Mouse (Mus musculus): ENCODE measurements around the gene Sipa1l3.

The Sipa1l3 gene

DNA sequence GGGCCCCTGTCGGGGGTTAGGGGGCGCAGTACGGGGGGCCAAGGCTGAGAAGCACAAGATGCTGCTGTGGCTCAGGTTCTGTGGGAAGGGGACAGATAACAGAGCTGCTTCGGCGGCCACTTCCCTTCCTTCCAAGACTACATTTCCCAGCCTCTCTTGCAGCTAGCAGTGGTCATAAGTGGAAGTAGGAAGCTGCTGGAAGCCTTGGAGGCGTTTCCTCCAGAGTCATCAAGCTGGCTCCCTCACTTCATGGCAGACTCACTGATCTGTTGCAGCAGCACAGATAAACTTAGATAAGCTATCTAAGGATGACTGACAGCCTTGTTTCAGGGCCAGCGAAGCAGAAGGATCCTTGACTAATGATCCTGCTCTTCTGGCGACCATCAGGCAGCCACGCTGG is 76.6 kb downstream of the Sipa1l3 start:
- DNase-seq: no peak

- no peak for DNase-seq
Measured at GRCm38 (mm10) chr7:29441151-29441550, 77.3 kb downstream of the Sipa1l3 start.

GRCm38 (mm10) chr7:29438655-29439282 is 79.7 kb downstream of the Sipa1l3 start:
- DNase-seq: no peak

GRCm38 (mm10) chr7:29438204-29438603 is 80.2 kb downstream of the Sipa1l3 start:
- no peak for DNase-seq

GRCm38 (mm10) chr7:29437072-29437471 is 81.4 kb downstream of the Sipa1l3 start:
- DNase-seq: no peak

DNA sequence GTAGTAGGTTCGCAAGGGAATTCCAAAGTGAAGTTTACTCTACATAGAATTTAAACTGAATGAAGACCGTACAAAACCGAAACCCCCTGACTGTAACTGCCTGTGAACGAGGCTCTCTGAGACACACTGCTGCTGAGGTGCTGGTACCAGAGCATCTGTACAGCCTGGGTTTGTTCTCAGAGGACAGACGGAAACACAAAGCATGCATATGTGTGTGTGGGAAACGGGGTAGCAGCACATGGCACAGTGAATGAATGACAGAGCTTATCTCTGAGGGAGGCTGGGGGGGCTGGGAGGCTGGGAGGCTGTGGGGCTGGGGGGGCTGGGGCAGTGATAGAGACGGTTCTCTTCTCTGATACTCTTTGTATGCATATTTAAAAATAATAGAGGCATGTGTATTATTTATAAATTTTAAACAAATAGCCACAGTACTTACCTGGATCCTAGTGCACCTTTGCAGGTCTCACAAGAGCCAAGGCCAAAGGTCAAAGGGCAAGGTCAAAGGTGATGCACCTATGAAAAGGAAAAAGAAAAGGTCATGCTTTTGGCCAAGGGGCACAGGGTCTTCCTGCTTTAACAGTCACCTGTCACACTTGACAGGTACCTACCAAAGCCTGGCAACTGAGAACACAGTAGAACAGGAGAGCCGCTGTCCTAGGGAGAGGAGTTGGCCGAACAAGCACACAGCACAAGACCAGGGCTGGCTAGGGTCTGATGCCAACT is 84.0 kb downstream of the Sipa1l3 start:
- no peak for DNase-seq

GRCm38 (mm10) chr7:29433725-29434124 is 84.7 kb downstream of the Sipa1l3 start:
- DNase-seq: no peak

- no peak for DNase-seq
Measured at GRCm38 (mm10) chr7:29432947-29433553, 85.4 kb downstream of the Sipa1l3 start.

GRCm38 (mm10) chr7:29432180-29432946 is 86.1 kb downstream of the Sipa1l3 start:
- DNase-seq: no peak

DNA sequence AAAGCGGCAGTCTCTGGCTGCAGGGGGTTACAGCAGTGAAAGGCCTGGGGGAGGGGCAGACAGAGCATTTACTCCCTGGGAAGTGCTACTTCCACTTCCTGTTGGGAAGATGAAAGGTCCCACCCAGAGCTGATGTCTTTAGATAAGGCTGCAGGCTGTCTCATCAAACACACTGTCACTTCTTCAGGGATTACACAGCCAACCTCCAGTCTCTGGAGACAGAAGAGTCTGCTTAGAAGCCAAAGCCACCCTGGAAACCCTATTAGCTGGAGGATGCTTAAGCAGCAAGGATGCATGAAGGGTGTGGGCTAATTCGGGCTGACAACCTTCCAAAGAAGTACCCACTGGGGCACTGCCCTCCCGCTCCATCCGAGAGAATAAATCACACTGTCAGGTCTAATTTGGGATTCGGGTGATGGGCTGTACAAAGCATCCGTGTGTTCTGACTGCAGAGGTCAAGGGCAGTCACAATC is 87.7 kb downstream of the Sipa1l3 start:
- no peak for DNase-seq

DNA sequence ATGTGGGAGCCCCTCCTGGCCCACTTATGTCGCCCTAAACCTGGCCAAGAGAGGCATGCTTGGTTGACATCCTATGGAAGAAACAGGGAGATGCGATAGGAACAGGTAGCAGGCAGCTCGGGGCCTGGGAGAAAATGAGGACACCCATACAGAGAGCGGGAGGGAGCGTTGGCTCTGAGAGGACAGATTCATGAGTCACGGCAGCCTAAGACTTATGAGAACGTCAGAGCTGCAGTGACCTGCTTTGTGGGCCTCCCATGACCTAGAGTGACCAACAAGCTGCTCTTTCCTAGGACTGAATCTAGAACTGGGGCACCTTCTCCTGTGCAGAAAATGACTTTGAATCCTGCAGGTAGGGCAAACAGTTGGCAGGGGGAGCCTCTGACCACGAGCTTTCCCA is 92.4 kb downstream of the Sipa1l3 start:
- DNase-seq: peak in 1 of 2 experiments; percentile 66

- peak in 1 of 2 experiments; percentile 24 for DNase-seq
Measured at GRCm38 (mm10) chr7:29425413-29425827, 93.0 kb downstream of the Sipa1l3 start.

DNA sequence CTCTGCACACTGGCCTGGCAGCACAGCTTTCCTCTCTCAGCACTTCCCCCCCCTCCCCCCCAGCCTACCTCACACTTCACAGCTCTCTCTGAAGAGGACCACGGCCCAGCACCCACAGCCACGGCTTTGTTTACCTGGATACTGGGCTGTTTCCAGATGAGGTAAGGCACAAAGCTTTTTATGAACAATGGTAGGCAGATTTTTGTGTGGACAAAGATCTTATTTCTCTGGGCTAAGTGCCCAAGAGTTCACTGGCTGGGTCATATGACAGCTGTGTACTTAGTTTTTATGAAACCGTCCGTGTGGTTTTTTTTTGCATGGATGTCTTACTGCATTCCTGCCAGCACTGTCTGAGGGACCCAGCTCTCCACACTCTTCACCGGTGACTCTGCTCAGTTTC is 93.8 kb downstream of the Sipa1l3 start:
- no peak for DNase-seq

DNA sequence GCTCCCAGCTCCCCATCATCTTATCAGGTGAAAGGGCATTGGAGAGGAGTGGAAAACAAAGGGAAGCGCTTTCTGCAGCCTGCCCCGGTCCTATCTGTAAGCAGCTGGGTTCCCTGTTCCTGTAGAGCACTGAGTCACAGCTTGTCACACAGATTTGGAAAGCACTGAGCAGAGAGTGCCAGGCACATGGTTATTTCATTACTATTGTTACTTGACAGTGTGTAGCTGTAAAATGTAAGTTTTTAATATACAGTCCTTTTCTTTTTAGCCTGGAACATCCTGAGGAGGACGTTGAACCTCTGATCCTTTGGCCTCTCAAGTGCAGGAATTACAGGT is 96.6 kb downstream of the Sipa1l3 start:
- no peak for DNase-seq

DNA sequence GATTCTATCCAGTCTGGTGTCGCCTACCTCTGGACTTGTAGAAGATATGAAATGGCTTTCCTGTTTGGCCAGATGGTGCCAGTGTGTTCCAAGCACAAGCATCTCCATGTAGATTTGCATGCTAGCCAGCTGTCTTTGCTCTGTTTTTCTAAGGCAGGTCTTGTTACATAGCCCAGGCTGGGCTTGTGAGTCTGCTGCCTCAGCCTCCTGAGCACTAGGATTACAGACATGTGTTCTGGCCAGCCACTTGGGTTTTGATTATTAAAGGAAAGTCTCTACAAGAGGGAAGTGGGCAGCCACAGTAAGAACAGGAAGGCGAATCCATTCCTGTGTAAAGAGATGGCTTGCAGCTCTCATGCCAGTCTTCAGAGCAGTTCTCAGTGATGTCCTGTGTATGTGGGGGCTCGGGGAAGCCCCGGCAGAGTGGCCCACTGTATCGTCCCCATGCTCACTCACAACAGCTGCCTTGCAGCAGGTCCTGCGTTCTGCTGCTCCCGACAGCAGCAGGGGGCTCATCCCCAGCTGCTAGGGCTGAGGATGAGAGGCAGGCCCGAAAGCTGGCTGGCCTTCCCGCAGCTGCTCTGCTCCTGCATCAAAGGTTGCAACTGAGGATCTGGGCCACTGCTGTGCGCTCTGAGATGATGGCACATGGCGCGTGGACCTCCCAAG is 97.1 kb downstream of the Sipa1l3 start:
- DNase-seq: no peak

DNA sequence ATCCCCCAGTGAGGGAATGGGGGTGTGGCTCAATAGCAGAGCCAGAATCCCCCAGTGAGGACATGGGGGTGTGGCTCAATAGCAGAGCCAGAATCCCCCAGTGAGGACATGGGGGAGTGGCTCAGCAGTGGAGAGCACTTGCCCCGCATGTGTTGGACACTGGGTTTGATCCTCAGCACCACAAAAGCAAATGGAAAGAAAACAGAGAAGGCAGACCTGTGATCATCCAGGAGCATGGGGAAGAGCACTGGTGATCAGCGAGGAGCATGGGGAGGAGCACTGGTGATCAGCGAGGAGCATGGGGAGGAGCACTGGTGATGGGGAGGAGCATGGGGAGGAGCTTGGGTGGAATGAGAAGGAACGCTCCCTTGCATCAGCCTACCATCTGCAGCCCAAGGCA is 98.6 kb downstream of the Sipa1l3 start:
- no peak for DNase-seq

- DNase-seq: no peak
Measured at GRCm38 (mm10) chr7:29418231-29418630, 100.2 kb downstream of the Sipa1l3 start.

- DNase-seq: no peak
Measured at GRCm38 (mm10) chr7:29417332-29418069, 100.9 kb downstream of the Sipa1l3 start.

DNA sequence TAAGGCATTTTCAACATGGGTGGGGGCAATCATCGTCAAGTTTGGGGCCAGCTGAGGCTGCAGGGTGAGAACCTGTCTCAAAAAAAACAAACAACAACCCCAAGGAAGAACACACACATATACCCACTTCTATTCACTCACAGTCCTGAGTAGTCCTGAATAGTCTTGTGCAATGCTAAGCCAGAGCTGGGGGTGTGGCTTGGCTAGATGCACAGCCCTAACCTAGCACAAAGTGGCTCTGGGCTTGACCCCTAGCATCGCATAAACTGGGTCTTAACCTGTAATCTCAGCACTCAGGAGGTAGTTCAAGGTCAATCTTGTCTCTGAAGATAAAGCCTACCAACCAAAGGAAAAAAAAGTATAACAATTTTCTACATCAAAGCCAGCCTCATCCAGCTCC is 101.5 kb downstream of the Sipa1l3 start:
- DNase-seq: no peak

DNA sequence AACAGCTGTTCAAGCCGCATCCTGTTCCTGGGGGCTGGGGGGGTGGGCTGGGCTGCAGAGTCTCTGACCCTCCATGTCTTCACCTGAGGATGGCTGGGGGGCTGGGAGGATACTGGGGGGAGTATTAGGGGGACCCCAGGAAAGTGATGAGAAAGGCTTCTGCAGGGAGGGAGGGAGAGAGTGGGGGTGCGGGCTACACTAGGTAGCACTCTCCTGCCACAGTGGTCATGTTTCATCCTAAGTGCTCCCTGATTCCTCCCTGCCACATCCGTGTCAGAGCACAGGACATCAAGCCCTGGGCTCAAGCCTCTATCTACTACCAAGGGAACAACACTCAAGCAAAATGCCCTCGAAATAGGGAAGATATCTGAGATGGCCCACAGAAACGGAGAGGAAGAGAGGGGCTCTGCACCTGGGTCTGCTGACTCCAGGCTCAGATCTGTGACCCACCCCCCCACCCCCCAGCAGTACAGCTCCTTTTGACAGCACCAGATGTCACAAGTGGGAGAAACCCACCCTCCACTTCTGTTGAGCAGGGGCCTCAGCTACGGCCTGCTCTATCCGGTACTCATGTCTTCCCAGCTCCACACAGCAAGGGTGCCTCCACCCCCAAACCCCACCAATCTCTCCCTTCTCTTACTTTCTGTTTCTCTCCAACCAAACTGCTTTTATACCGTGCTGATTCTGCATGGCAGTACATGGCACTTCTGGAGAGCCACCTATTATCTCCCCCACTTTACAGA is 106.4 kb downstream of the Sipa1l3 start:
- no peak for DNase-seq

DNA sequence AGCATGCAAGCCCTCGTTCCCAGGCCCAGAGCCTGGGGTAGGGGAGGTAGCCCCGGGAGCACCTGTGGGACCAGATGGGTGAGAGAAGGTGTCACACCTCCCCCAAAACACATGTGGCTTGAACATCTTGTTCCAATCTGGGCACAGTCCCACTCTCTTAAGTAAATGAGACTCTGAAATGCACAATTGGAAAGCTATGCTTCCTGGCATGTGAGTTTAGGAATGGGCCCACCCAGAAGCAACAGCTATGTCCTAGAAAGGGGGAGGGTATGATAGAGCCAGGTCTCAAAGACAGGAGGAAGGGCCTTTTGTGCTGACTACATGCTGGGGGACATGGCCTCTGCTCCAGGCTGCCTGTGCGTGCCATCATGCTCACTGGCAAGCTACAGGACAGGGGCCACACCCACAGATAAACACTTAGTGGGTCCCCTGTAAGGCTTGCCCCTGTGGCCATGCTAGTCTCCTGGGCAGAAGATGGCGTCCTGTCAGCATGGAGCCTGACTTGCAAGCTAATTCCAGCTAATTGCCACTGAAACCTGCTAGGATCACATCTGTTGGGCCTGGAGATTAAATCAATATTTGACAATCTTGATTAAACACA is 107.1 kb downstream of the Sipa1l3 start:
- DNase-seq: no peak
